Mouse (Mus musculus) CD4-positive, CD25-positive, alpha-beta regulatory T cell, adult 4 months (primary cell): ENCODE data around the gene Smim5. TPM values are rescaled to one million over a fixed set of nuclear protein-coding genes. Genes with fewer than 3 reads are reported as not detected.
"Not testable (repeated sequence)": the region's sequence is repeated elsewhere in the genome, so short reads cannot be mapped to it uniquely, and the experiment has no call there.

Experiments used
- ATAC-seq: one replicate; pipeline ENCODE4 v1.8.0; 2017
- polyA plus RNA-seq, 2 experiments: library from polyadenylated mRNA; unstranded; fragments of 100-300 nt; shearing (Covaris generic); gene quantifications; one replicate each; pipeline ENCODE4 v1.2.1; 2017

Smim5 gene
- 1 to 10 TPM in 1 of 2 experiments, under 1 TPM in 1; 0.94 to 1.5 TPM for polyA plus RNA-seq

DNA sequence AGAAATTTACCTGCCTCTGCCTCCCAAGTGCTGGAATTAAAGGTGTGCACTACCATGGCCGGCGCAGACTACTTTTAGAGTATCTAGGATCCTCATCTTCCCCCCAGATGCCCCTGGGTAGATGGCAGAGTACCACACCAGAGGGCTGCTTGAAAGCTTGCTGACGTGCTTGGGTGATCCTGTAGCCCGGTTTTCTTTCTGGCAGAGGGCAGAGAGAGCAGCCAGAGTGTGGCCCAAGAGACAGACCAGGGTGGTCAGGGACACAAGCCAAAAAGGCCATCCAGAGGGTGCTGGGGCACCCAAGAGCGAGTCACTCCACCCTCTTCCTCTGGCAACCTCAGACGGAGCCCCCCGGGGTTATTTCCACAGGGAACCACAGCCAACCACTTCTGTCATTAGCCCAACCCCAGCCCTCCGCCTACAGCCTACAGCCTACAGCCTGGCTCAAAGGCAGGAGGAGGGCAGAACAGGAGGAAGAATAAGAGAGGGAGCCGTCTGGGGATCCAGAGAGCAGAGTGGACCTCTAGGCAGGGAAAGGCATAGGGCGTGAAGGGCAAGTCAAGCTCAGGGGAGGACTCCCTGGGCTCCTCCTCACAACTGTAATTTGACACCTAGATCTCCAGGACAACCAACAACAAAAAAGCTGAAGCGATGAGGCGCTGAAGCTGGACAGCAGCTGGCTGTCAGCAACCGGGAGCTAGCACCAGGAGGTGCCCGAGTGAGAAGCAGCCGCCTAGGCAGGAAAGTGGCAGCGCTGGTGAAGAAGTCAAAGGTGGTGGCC is at the start of gene Smim5:
Gene Smim5 (plus strand): TSS at position 481 of the 781 bp plus-strand sequence.
- no peak for ATAC-seq

DNA sequence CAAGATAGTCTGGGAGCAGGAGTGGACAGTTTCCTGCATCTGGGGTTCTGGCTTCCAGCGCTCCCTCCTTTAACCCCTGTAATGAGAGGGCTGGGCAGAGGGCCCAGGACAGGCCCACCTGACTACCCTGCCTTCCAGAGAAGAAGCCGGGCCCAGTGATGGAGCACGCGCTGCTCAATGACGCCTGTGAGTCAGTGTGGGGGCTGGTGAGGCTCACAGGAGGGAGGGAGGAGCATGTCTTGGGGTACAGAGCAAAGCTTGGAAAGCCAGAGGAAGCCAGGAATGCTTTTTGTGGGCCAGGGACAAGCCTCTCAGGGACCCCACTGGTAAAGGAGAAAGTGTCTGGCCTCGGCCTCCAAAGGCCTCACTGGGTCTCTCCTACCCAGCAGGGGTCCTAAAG is 45.1 kb upstream of the Smim5 start:
- ATAC-seq: no peak

DNA sequence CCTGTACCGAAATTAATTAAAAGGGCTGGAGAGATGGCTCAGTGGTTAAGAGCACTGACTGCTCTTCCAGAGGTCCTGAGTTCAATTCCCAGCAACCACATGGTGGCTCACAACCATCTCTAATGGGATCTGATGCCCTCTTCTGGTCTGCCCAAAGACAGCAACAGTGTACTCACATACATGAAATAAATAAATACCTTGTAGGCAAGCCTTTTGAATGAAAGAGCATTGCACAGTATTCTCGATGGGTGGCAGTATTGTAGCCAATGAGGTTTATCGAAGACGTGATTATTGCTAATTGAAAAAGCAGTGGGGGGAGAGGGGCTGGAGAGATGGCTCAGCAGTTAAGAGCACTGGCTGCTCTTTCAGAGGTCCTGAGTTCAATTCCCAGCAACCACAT is 42.6 kb upstream of the Smim5 start:
- not testable (repeated sequence) for ATAC-seq

DNA sequence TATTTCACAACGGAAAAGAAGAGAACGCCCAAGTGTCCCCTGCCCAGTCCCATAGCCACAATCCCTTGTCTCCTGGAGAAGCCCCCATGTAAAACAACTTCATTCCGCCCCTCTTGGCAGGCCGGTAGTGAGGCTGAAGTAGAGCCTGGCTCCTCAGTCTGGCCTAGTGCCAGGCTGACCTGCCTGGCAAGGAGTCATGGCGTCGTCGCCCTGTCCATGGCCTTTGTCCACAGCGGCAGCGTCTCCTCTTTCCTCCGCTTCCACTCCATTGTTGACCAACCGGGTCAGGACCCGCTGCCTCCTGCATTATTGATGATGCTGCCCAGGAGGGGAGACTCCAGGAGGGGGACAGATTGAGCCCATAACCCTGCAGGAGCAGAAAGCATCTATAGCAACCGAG is 41.8 kb upstream of the Smim5 start:
- ATAC-seq: no peak

GRCm38 (mm10) chr11:115858354-115858753 is 41.4 kb upstream of the Smim5 start, which contains the start of gene Myo15b:
TSS of gene Myo15b (plus strand) at chr11:115858406.
- no peak for ATAC-seq

DNA sequence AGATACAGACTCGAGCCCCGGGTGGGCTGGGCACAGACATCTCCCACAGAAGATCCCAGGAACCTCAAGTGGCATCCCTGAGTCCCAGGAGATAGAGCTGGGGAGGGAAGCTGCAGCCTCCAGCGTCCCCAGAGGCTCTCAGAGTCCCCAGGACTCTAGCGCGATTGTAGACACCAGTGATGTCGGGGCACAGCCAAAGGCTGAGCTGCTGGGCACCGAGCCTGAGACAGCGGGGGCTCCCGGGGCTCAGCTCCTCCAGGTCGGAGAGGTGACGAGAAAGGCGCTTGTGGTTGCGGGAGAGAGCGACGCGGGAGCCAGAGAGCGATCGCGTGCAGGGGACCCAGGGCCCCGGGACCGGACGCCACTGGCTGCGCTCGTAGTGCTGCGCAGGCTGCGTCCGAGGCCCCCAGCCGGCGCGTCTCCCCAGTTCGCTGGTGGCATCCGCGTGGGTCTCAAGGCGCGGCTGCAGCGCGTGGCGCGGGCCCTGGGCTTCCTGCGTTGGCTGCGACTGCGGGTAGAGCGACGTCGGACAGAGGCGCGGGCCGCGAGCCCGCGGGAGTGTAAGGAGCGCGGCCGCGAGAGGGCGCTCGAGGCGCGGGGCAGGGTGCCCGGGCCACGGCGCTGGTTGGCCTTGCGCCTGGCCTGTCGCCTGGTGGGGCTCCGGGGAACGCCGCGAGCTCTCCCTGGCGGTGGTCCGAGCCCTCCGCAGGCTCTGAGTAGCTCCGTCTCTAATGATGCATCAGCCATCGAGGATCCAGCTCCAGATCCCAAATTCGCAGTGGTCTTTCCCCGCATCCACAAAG is 40.4 kb upstream of the Smim5 start:
- ATAC-seq: peak; percentile 86

DNA sequence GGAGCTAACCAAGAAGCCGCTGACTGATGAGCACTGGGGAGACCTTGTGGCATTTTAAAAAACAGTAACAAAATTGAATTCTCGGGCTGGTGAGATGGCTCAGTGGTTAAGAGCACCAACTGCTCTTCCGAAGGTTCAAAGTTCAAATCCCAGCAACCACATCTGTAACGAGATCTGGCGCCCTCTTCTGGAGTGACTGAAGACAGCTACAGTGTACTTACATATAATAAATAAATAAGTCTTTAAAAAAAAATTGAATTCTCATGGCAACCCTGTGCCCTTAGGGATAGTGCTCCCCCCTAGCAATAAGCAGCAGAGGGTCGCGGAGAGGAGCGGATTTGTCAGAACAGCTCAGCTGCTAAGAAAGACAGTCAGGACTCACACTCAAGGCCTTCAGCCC is 35.9 kb upstream of the Smim5 start:
- no peak for ATAC-seq

DNA sequence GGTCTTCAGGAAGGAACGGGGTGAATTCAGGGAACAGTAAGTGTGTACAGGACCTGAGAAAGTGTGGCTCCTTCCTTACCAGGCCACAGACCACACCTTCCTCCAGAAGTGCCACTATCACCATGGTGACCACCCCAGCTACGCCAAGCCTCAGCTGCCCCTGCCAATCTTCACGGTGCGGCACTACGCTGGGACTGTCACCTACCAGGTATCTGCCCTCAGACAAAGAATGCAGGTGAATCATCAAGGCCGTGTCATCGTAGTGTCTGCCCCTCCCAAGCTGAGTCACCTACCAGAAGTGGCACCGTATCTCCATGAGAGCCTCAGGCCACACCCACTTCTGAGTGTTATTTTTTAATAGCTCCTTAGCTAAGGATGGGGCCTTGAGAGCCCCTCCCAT is 30.4 kb upstream of the Smim5 start:
- no peak for ATAC-seq

GRCm38 (mm10) chr11:115872437-115872836 is 27.3 kb upstream of the Smim5 start:
- ATAC-seq: no peak

DNA sequence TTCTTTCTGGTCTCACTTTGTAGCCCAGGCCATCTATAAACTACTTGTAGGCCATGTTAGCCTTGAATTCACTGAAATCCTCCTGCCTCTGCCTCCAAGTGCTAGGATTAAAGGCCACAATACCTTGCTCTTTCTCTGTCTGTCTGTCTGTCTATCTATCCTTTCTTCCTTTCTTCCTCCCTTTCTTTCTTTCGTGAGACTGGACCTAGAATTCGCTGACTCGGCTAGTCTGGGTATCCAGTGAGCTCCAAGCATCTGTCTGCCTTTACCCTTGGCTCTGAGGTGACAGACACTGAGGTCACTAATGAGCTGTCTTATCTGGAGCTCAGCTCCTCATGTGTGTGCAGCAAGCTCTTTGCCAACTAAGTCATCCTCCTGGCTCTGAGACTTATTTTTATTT is 23.8 kb upstream of the Smim5 start:
- ATAC-seq: no peak

- ATAC-seq: no peak
Observed at GRCm38 (mm10) chr11:115876438-115876837, 23.3 kb upstream of the Smim5 start.

- ATAC-seq: no peak
Observed at GRCm38 (mm10) chr11:115877174-115877755, 22.5 kb upstream of the Smim5 start.

DNA sequence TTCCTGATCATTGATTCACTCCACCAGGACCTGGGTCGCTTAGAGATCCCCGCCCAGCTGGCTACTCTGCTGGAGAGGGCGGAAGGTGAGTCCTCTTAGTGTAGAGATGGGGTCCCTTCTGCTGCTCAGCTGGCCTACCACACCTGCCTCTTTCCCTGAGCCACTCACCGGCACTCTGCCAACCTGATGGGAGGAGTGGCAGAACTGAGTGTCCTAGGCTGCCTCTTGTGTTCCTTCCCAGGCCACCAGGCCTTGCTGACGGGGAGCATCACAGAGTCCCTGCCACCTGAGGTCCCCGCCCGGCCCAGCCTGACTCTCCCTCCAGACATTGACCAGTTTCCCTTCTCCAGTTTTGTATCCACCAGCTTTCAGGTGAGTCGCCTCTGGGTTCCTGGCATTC is 21.7 kb upstream of the Smim5 start:
- ATAC-seq: no peak

DNA sequence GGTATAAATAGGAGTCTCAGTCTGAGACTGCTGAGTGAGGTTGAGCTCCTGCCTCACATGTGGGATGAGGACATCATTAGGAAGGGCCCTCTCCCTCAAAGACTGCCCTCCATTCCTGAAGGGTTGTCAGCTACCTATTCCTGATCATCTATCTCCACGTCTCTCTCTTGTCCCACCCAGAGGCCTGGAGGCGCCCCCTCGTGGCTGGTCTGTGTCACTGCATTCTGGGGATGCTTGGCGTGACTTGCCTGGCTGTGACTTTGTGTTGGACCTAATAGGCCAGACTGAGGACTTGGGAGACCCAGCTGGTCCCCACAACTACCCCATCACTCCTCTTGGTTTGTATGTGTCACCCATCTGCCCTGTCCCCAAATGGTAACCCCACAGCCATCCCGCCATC is 18.8 kb upstream of the Smim5 start:
- ATAC-seq: no peak

- no peak for ATAC-seq
Observed at GRCm38 (mm10) chr11:115883251-115883650, 16.5 kb upstream of the Smim5 start.

- ATAC-seq: no peak
Observed at GRCm38 (mm10) chr11:115884361-115884760, 15.4 kb upstream of the Smim5 start.

DNA sequence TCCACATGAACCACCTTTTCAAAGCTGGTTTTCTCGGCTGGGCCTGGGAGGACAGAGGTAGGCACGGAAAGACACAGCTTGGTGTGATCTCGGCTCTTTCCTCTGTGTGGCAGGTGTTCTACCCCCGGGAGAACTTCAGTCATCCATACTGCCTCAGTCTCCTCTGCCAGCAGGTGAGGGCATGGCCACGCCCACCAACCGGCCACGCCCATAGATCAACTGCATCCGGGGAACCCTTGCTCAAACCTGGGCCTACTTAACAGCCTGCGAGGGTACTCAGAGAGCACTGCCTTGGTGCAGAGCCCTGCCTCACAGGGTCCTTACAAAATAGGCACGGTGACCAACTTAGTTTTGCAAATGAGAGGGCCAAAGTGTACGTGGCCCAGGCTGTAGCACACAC is 14.5 kb upstream of the Smim5 start:
- ATAC-seq: no peak

- no peak for ATAC-seq
Observed at GRCm38 (mm10) chr11:115886446-115886845, 13.3 kb upstream of the Smim5 start.

DNA sequence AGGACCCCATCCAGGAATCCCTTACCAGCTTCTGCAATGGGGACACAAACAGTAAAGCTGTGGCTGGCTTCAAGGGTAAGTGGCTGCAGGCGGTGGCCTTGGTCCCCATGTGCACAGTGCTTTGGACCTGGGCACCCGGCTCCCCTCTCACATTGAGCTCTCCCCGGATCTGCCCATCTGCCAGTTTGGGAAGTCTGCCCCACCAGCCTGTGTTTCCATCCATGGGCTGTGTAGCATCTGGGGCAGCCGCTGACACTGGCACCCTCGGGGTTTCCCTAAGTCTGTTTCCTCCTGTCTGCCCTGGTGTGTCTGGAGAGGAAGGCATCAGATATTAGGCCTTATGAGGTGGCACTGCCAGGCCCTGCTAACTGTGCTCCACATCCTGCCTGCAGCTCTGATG is 11.7 kb upstream of the Smim5 start:
- no peak for ATAC-seq

DNA sequence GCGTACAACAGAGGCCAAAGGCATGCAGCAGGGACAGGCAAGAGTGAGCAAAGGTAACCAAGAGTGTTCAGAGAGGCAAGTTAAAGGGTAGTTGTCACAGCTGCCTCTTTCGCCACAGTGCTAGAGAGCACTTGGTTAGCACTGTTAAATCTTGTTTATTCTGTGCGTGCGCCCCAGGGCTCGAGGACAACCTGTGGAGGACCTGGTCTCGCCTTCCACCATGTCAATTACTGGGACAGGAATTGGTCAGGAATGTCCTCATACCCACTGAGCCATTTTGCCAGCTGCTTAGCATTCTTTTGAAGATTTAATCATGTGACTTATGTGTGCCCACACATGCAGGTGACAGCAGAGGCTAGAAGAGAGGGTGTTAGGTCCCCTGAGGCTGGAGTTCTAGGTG is 10.6 kb upstream of the Smim5 start:
- no peak for ATAC-seq

DNA sequence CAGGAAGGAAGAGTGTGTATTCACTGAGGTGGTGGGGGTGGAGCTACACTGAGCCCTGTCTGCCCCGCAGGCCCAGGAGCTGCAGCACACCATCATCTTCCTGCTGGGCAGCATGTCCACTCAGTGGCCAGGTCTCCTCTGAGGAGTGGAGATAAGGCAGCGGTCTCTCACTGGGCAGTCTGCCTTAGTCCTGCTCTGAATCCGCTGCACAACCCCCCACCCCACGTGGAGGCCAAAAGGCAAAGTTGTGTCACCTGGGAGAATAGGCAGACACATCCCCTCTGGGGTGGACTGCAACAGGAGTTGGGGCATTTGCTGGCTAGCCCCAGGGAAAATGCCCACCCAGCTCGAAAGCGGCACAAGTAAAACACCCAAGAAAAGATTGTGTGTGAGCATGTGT is 7.6 kb upstream of the Smim5 start:
- no peak for ATAC-seq

DNA sequence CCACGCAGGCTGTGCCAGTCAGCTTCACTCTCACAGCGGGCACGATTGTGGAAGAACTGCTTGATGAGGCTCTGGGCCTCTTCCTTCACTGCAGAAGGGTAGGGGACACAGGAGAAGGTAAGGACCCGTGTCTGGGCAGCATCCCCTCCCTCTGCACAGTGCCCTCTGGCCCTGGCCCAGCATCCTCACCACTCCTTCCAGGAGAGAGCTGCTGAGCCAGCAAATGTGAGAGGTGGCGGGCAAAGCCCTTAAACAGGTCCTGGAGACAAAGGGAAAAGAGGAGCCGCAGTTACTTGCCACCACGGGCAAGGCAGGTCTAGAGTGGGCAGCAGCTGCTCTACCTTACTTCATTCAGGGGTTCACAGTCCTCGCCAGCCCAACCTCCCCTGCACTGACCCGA is 6.7 kb upstream of the Smim5 start:
- ATAC-seq: no peak

- ATAC-seq: no peak
Observed at GRCm38 (mm10) chr11:115894755-115895520, 4.8 kb upstream of the Smim5 start.
